Mouse (Mus musculus) heart, embryonic 16.5 days (tissue): ENCODE data around the gene Papss2. TPM values are rescaled to one million over a fixed set of nuclear protein-coding genes. Genes with fewer than 3 reads are reported as not detected.

Experiments used
- ATAC-seq: fragments of 200-750 bp; cut with Nextera tagmentation; replicated peaks from 2 replicates; pipeline ENCODE4 v1.8.0; 2017; ENCODE audit warnings: moderate number of reproducible peaks; ENCODE audit not compliant: insufficient read depth, low FRiP score; ENCODE audit errors: extremely low read depth
- H3K27ac ChIP-seq: fragments of 300-500 bp; sonication (generic); 2 replicates; pipeline ENCODE4 v1.5.1; 2014; ENCODE audit warnings: mild to moderate bottlenecking, low read length, control low read depth, moderate library complexity
- H3K27me3 ChIP-seq: fragments of 300-500 bp; sonication (generic); 2 replicates; pipeline ENCODE4 v1.6.1; 2014; ENCODE audit warnings: low read length, mixed read lengths; ENCODE audit not compliant: control insufficient read depth, insufficient read depth
- H3K36me3 ChIP-seq: fragments of 300-500 bp; sonication (generic); 2 replicates; pipeline ENCODE4 v1.6.1; 2014; ENCODE audit not compliant: control insufficient read depth, insufficient read depth
- H3K4me1 ChIP-seq: fragments of 300-500 bp; sonication (generic); 2 replicates; pipeline ENCODE4 v1.6.1; 2014; ENCODE audit warnings: low read length, mixed read lengths; ENCODE audit not compliant: control insufficient read depth, insufficient read depth
- H3K4me2 ChIP-seq: fragments of 300-500 bp; sonication (generic); 2 replicates; pipeline ENCODE4 v1.6.1; 2014; ENCODE audit warnings: low read depth, mild to moderate bottlenecking, control low read depth, low read length
- H3K4me3 ChIP-seq: fragments of 300-500 bp; sonication (generic); 2 replicates; pipeline ENCODE4 v1.5.1; 2014; ENCODE audit warnings: mild to moderate bottlenecking, control low read depth, low read length
- H3K9ac ChIP-seq: fragments of 300-500 bp; sonication (generic); 2 replicates; pipeline ENCODE4 v1.6.1; 2014; ENCODE audit warnings: low read length, control low read depth
- H3K9me3 ChIP-seq: fragments of 300-500 bp; sonication (generic); replicated peaks from 2 replicates; pipeline ENCODE4 v1.6.1; 2016; ENCODE audit warnings: low read length; ENCODE audit not compliant: control insufficient read depth
- polyA plus RNA-seq: library from polyadenylated mRNA; unstranded; fragments of >200 nt; fragmentation: Nextera tagmentation; extraction: Ambion mirVana; gene quantifications from 2 replicates; pipeline ENCODE4 v1.2.1, GENCODE M21; 2015

Gene Papss2
- polyA plus RNA-seq, 1 experiment from 2014 or later = 5.8 TPM

DNA sequence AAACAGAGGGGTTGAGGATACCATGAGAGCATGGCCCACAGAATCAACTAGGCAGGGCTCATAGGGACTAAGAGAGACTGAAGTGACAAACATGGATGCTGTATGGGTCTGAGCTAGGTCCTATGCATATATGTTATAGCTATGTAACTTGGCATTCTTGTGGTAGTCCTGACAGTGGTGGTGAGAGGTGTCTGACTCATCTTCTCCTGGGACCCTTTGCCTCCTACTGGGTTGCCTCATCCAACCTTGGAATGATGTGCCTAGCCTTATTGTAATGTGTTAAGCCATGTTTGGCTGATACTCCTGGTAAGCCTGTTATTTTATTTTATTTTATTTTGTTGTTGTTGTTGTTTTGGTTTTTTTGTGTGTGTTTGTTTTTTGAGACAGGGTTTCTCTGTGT, 120.1 kb downstream of the Papss2 start:
- ATAC-seq = no peak

More for the DNA sequence above, 120.1 kb downstream of the Papss2 start:
- H3K9ac ChIP-seq = no peak overlapping the region
- no peaks in the 10 kb centered on the region for H3K27me3 ChIP-seq
- H3K4me3 ChIP-seq = no peak overlapping the region
- H3K4me1 ChIP-seq = peaks cover 10% of the 10 kb centered on the region
- H3K4me2 ChIP-seq = no peak overlapping the region
- no peaks in the 10 kb centered on the region for H3K9me3 ChIP-seq
- no peak overlapping the region for H3K27ac ChIP-seq
- H3K36me3 ChIP-seq = no peaks in the 10 kb centered on the region

Other genes with a start within 250 kb of the Papss2 start
- gene Sgms1, start 206.1 kb upstream of the Papss2 start, polyA plus RNA-seq = 40.1 and 41.3 TPM in 2 replicates
- 41.2 and 112 TPM in 2 replicates for gene Rpl9-ps6, start 129.2 kb upstream of the Papss2 start, polyA plus RNA-seq
- gene Minpp1, start 110.0 kb upstream of the Papss2 start, polyA plus RNA-seq = 46.6 and 46.8 TPM in 2 replicates
- 62.1 and 64.7 TPM in 2 replicates for gene Atad1, start 144.0 kb downstream of the Papss2 start, polyA plus RNA-seq
- gene Pten, start 161.7 kb downstream of the Papss2 start, polyA plus RNA-seq = 4.7 and 5.1 TPM in 2 replicates